Mouse (Mus musculus): ENCODE data around the gene Gm10912. TPM values are rescaled to one million over a fixed set of nuclear protein-coding genes. Genes with fewer than 3 reads are reported as not detected.
"Not testable (repeated sequence)": the region's sequence is repeated elsewhere in the genome, so short reads cannot be mapped to it uniquely, and the experiment has no call there.

Gm10912 gene
- polyA plus RNA-seq, 3 experiments from 2014 or later, result 0.47 to 0.50 TPM; not detected in 1

GRCm38 (mm10) chr2:104068450-104068849 lies 2.8 kb downstream of the Gm10912 start, which contains the start of gene Gm10799:
Gene Gm10799 (minus strand): TSS chr2:104068550.
- ATAC-seq, result not testable (repeated sequence)

GRCm38 (mm10) chr2:104069704-104070185 lies 4.1 kb downstream of the Gm10912 start, which contains the start of gene Cd59b:
Gene Cd59b (plus strand): TSS chr2:104069849.
- peak; percentile 64 for ATAC-seq

- not testable (repeated sequence) for ATAC-seq
Measured at GRCm38 (mm10) chr2:104078285-104078684, 12.7 kb downstream of the Gm10912 start.

- not testable (repeated sequence) for ATAC-seq
Measured at GRCm38 (mm10) chr2:104081436-104082050, 15.9 kb downstream of the Gm10912 start.

GRCm38 (mm10) chr2:104082474-104082873 lies 16.8 kb downstream of the Gm10912 start:
- ATAC-seq, result no peak

- ATAC-seq, result not testable (repeated sequence)
Measured at GRCm38 (mm10) chr2:104084027-104084426, 18.4 kb downstream of the Gm10912 start.

GRCm38 (mm10) chr2:104087562-104087961 lies 21.9 kb downstream of the Gm10912 start:
- ATAC-seq, result not testable (repeated sequence)

- no peak for ATAC-seq
Measured at GRCm38 (mm10) chr2:104093305-104093704, 27.7 kb downstream of the Gm10912 start.

GRCm38 (mm10) chr2:104095741-104096213 lies 30.2 kb downstream of the Gm10912 start, which contains the start of gene Cd59a:
Gene Cd59a (plus strand): TSS chr2:104095801.
- ATAC-seq, result no peak

- ATAC-seq, result no peak
Measured at GRCm38 (mm10) chr2:104096256-104096655, 30.6 kb downstream of the Gm10912 start.

GRCm38 (mm10) chr2:104096796-104097195 lies 31.2 kb downstream of the Gm10912 start:
- not testable (repeated sequence) for ATAC-seq

- not testable (repeated sequence) for ATAC-seq
Measured at GRCm38 (mm10) chr2:104097396-104097795, 31.8 kb downstream of the Gm10912 start.

- no peak for ATAC-seq
Measured at GRCm38 (mm10) chr2:104098529-104099230, 33.1 kb downstream of the Gm10912 start.

- ATAC-seq, result no peak
Measured at GRCm38 (mm10) chr2:104099231-104099585, 33.6 kb downstream of the Gm10912 start.

- no peak for ATAC-seq
Measured at GRCm38 (mm10) chr2:104099946-104100345, 34.3 kb downstream of the Gm10912 start.

- ATAC-seq, result no peak
Measured at GRCm38 (mm10) chr2:104104800-104105199, 39.2 kb downstream of the Gm10912 start.

- ATAC-seq, result not testable (repeated sequence)
Measured at GRCm38 (mm10) chr2:104109021-104109420, 43.4 kb downstream of the Gm10912 start.

- no peak for ATAC-seq
Measured at GRCm38 (mm10) chr2:104109528-104109927, 43.9 kb downstream of the Gm10912 start.

- ATAC-seq, result no peak
Measured at GRCm38 (mm10) chr2:104110031-104110430, 44.4 kb downstream of the Gm10912 start.

GRCm38 (mm10) chr2:104111170-104111797 lies 45.7 kb downstream of the Gm10912 start:
- ATAC-seq, result not testable (repeated sequence)

GRCm38 (mm10) chr2:104113563-104113962 lies 47.9 kb downstream of the Gm10912 start:
- ATAC-seq, result not testable (repeated sequence)

GRCm38 (mm10) chr2:104114898-104115297 lies 49.3 kb downstream of the Gm10912 start:
- ATAC-seq, result no peak
